Mouse (Mus musculus): ENCODE results near the gene Cpa4.
A peak's percentile ranks its signal among the peaks of the same experiment; 100 is the strongest.

Cpa4 gene

GRCm38 (mm10) chr6:30551644-30552580 is 16.3 kb upstream of the Cpa4 start:
- peak; percentile 35 for DNase-seq (ENCODE audit: low read depth, low spot score)

GRCm38 (mm10) chr6:30552628-30553027 is 15.5 kb upstream of the Cpa4 start:
- no peak for DNase-seq (ENCODE audit: low read depth, low spot score)

- no peak for DNase-seq (ENCODE audit: low read depth, low spot score)
Measured at GRCm38 (mm10) chr6:30553381-30554010, 14.7 kb upstream of the Cpa4 start.

DNA sequence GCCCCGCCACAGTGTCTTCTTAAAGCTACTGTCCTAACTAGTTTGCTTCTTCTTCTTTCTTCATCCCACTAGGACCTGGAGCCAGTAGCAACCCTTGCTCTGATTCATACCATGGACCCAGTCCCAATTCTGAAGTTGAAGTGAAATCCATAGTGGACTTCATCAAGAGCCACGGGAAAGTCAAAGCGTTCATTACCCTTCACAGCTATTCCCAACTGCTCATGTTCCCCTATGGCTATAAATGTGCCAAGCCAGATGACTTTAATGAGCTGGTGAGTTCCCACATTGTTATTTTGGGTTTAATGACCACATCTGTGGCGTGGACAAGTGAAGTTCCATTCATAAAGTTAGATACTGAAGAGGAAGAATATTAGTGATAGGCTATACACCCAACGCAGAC is 14.1 kb upstream of the Cpa4 start:
- no peak for DNase-seq (ENCODE audit: low read depth, low spot score)

DNA sequence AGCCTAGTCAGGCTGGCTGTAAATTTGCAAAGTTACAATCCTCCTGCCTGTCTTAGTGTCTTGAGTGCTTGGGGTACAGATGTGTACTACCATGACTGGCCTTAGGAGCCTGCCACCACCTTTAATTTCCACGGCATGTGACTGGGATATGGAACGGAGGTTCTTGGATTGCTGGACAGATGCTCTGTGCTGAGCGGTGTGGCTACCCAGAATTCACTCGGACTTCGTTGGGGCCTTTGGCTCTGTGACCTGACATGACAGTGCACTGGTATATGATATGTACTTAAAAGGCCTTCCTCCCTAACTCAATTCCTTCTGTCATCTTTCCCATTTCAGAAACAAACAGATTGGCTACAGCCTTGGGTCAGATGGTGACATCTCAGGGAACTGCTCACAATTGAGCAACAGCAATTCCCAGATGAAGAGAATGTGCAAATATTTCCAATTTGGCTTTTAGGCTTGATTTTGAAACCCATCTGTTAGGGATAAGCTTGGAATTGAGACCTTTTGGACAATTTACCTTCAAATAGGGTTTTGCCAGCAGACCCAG is 13.5 kb upstream of the Cpa4 start:
- no peak for DNase-seq (ENCODE audit: low read depth, low spot score)

DNA sequence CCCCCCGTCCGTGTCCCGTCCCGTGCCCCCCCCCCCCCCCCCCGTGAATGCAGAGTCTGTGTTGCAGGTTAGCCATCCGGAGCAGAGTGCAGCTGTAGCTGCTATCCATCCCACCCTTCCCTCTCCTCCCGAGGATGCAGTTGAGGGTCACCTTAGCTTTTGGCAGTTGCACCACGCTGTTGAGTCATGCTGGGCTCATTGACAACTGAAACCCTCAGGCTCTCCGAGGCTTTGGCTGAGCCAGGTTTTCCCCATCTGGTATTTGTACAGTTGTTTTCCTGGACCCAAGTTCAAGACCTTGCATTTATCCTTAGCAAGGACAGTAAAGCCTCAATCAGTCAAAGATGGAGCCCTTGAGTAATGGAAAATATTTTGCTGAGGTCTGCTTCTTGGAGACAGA is 12.1 kb upstream of the Cpa4 start:
- DNase-seq (ENCODE audit: low read depth, low spot score): no peak

DNA sequence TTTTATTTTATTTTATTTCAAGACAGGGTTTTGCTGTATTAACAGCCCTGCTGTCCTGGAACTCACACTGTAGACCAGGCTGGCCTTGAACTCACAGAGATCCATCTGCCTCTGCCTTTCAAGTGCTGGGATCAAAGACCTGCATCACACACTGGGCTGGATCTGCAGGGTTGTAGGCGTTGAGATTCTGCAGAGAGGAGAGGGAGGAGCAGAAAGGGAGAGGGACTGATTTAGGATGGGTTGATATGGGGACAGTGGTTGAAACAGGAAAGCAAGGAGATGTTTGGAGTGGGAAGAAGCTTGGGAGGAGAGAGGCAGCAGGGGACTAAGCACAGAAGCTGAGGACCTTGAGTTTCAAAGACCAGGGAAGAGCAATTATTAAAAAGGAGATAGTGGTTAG is 8.4 kb upstream of the Cpa4 start:
- no peak for DNase-seq (ENCODE audit: low read depth, low spot score)

DNA sequence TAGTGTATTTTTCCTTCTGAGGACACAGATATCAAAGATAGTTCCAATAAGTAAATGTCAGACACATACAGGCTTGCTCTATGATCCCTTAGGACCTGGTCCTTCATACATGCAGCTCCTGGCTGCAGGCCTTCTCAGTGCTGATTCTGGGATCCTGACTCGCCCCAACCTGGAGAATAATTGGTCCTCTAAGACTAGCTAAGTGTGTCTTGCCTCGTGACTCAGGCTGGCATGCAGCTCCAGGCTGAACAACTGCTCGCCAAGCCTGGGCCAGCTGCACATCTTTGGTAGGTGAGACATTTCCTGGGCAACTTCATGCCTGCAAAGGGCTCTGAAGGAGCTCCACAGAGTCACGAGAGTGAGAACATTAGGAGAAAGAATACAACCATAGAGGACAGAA is 6.0 kb upstream of the Cpa4 start:
- no peak for DNase-seq (ENCODE audit: low read depth, low spot score)

GRCm38 (mm10) chr6:30563575-30563974 is 4.6 kb upstream of the Cpa4 start:
- no peak for DNase-seq (ENCODE audit: low read depth, low spot score)

GRCm38 (mm10) chr6:30564051-30564450 is 4.1 kb upstream of the Cpa4 start:
- no peak for DNase-seq (ENCODE audit: low read depth, low spot score)

- DNase-seq (ENCODE audit: low read depth, low spot score): no peak
Measured at GRCm38 (mm10) chr6:30569331-30569730, 1.2 kb downstream of the Cpa4 start.

DNA sequence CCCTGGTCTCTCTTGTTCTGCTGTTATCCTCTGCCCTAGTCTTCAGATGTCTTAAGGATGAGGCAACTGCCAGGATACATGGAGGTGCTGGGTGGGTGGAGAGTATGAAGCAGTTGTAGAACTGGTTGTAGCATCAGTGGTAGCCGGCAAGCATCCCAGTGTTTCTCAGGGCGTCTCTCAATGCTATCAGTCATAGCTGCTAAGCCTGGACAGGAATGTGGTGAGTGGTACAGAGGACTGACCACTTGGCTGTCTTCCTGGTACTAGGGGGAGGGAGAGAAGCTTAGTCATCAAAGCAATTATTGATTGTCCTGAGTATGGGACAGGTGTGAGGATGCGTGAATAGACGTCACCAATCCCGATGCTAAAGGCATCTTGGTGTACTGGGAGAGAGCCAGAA is 1.8 kb downstream of the Cpa4 start:
- DNase-seq (ENCODE audit: low read depth, low spot score): no peak

- DNase-seq (ENCODE audit: low read depth, low spot score): no peak
Measured at GRCm38 (mm10) chr6:30572456-30573311, 4.5 kb downstream of the Cpa4 start.

DNA sequence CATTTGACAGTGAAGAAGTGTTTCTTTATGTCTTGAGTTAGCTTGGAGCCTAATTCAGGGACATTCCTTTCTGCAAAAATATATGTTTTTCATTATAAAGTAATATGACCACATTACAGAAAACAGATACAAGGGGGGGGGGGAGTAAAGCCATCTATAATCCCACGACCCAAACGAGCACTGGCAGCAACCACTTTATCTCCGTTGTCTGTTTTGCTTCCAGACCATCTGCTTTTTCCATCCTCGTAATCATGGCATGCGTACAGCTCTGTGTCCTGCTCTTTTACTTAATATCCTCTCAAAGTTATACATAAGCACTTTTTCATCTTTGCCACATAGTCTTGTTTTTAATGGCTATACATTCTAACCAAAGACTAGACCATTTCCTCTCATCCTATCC is 5.2 kb downstream of the Cpa4 start:
- DNase-seq (ENCODE audit: low read depth, low spot score): no peak

GRCm38 (mm10) chr6:30574945-30575344 is 6.8 kb downstream of the Cpa4 start:
- no peak for DNase-seq (ENCODE audit: low read depth, low spot score)

GRCm38 (mm10) chr6:30576477-30577203 is 8.5 kb downstream of the Cpa4 start:
- DNase-seq (ENCODE audit: low read depth, low spot score): no peak

GRCm38 (mm10) chr6:30579961-30580840 is 12.0 kb downstream of the Cpa4 start:
- DNase-seq (ENCODE audit: low read depth, low spot score): no peak

- DNase-seq (ENCODE audit: low read depth, low spot score): no peak
Measured at GRCm38 (mm10) chr6:30580841-30581176, 12.6 kb downstream of the Cpa4 start.

- no peak for DNase-seq (ENCODE audit: low read depth, low spot score)
Measured at GRCm38 (mm10) chr6:30586886-30587442, 18.8 kb downstream of the Cpa4 start.

DNA sequence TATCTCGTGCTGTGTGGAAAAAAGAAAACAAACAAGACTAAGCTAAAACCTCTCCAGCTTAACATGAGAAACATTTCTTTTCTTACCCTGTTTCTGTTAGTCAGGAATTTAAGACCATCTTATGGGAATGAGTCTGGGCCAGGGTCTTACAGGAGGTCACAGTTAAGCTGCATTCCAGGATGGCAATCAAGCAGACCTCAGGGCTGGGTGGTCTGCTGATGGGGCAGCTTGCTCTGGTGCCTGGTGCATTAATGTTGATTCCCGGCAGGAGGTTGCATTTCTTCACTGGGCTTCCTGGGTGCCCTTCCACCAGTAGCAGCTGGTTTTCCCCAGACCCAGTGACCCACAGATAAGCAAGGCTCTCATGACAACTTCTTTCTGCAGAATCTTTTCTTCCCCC is 21.6 kb downstream of the Cpa4 start:
- DNase-seq (ENCODE audit: low read depth, low spot score): no peak

Data from retina, postnatal 7 days (tissue).